Mouse (Mus musculus): ENCODE data around the gene Nppb. TPM values are rescaled to one million over a fixed set of nuclear protein-coding genes. Genes with fewer than 3 reads are reported as not detected.

The Nppb gene
- total and polyA plus RNA-seq, 3 experiments, result not detected

DNA sequence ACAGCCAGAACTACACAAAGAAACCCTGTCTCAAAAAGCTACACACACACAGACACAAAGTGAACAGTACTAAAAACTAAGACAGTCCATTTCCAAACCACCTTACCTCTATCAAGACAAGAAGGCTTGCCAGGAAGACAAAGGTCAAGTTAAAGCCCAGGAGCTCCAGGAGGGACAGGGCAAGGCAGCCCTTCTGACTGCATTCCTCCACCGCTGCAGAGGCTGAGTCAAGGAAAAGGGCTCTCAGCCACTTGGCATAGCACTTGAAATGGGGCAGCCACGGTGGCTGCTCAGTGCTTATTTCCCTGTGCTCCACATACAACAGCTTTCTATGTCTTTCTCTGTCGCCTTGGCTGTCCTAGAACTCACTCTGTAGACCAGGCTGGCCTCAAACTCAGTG lies 38.4 kb downstream of the Nppb start:
- DNase-seq (ENCODE audit: low read depth, low spot score), result no peak
- H3K79me2 ChIP-seq (ENCODE audit: control insufficient read depth, insufficient read depth, low read length, poor library complexity), result no peaks in the 10 kb centered on the region
- H3K9ac ChIP-seq (ENCODE audit: control insufficient read depth, low read depth, low read length, poor library complexity, severe bottlenecking), result no peak overlapping the region
- H3K4me3 ChIP-seq (ENCODE audit: control insufficient read depth in 1 of 2, insufficient read depth in 1 of 2, low read depth in 2 of 2, low read length in 2 of 2), result no peak overlapping the region
- H3K27ac ChIP-seq (ENCODE audit: control insufficient read depth, low read depth, low read length), result no peak overlapping the region
- H3K9me3 ChIP-seq (replicated peaks; ENCODE audit: insufficient read depth, low read length), result no peaks in the 10 kb centered on the region
- H3K36me3 ChIP-seq (ENCODE audit: control insufficient read depth in 1 of 2, insufficient read depth in 2 of 2, low read length in 2 of 2), result peaks cover 0 to 2% of the 10 kb centered on the region in 2 experiments; a peak in 1 of 4 replicates
- H3K27me3 ChIP-seq (ENCODE audit: control insufficient read depth in 1 of 2, insufficient read depth in 2 of 2, low read length in 2 of 2), result no peaks in the 10 kb centered on the region
- TF ChIP-seq SMC3 (IDR thresholded peaks at IDR 0.05; ENCODE audit: low read depth, low read length) (no peak), KAT2A (conservative IDR thresholded peaks at IDR 0.05; ENCODE audit: low read depth, low read length) (no peak), CHD2 (IDR thresholded peaks at IDR 0.05; ENCODE audit: low read length) (no peak), HCFC1 (IDR thresholded peaks at IDR 0.05; ENCODE audit: low read depth, low read length) (no peak), RAD21 (IDR thresholded peaks at IDR 0.05; ENCODE audit: low read depth, low read length) (no peak), MAX (IDR thresholded peaks at IDR 0.05; ENCODE audit: low read length) (no peak), ZNF384 (IDR thresholded peaks at IDR 0.05; ENCODE audit: low read depth, low read length) (no peak), USF2 (IDR thresholded peaks at IDR 0.05; ENCODE audit: borderline replicate concordance in 1 of 2, insufficient read depth in 1 of 2, low read depth in 1 of 2, low read length in 2 of 2) (no peak), ETS1 (IDR thresholded peaks at IDR 0.05; ENCODE audit: low read depth, low read length) (no peak), BHLHE40 (IDR thresholded peaks at IDR 0.05; ENCODE audit: borderline replicate concordance, low read depth, low read length) (no peak), MYC (IDR thresholded peaks at IDR 0.05; ENCODE audit: low read depth, low read length) (no peak), USF1 (IDR thresholded peaks at IDR 0.05; ENCODE audit: low read depth, low read length) (no peak), POLR2A (IDR thresholded peaks at IDR 0.05; ENCODE audit: control insufficient read depth in 1 of 2, insufficient read depth in 1 of 2, low read depth in 1 of 2, low read length in 2 of 2, poor library complexity in 1 of 2) (no peak)
- no peaks in the 10 kb centered on the region for H3K4me1 ChIP-seq (ENCODE audit: control insufficient read depth in 1 of 2, insufficient read depth in 2 of 2, low read length in 2 of 2)

- no peak for TF ChIP-seq ZKSCAN1 (IDR thresholded peaks at IDR 0.05; ENCODE audit: low read depth, low read length)
- no peak for TF ChIP-seq NELFE (IDR thresholded peaks at IDR 0.05; ENCODE audit: low read depth, low read length)
- TF ChIP-seq GABPA (IDR thresholded peaks at IDR 0.05; ENCODE audit: low read depth, low read length), result no peak
- TF ChIP-seq MAX (IDR thresholded peaks at IDR 0.05; ENCODE audit: low read length), result no peak
- no peak for TF ChIP-seq RAD21 (IDR thresholded peaks at IDR 0.05; ENCODE audit: low read depth, low read length)
- TF ChIP-seq TCF12 (IDR thresholded peaks at IDR 0.05; ENCODE audit: low read depth, low read length), result no peak
- TF ChIP-seq RCOR1 (IDR thresholded peaks at IDR 0.05; ENCODE audit: low read depth, low read length), result no peak
- TF ChIP-seq CHD1 (IDR thresholded peaks at IDR 0.05; ENCODE audit: low read depth, low read length), result no peak
- TF ChIP-seq MAFK (IDR thresholded peaks at IDR 0.05; ENCODE audit: borderline replicate concordance, low read depth, low read length), result no peak
- TF ChIP-seq JUND (IDR thresholded peaks at IDR 0.05; ENCODE audit: low read depth, low read length), result no peak
- no peak for TF ChIP-seq MYC (IDR thresholded peaks at IDR 0.05; ENCODE audit: low read depth, low read length)
- TF ChIP-seq MAZ (IDR thresholded peaks at IDR 0.05; ENCODE audit: low read depth, low read length), result no peak
- no peak for TF ChIP-seq EP300 (IDR thresholded peaks at IDR 0.05; ENCODE audit: low read depth in 1 of 2, low read length in 2 of 2)
- TF ChIP-seq USF1 (IDR thresholded peaks at IDR 0.05; ENCODE audit: low read depth, low read length), result no peak
- TF ChIP-seq BHLHE40 (IDR thresholded peaks at IDR 0.05; ENCODE audit: borderline replicate concordance, low read depth, low read length), result no peak
- Histone ChIP-seq H3K9me3 (replicated peaks; ENCODE audit: insufficient read depth, low read length) (no peaks in the 10 kb centered on the region), H3K27me3 (ENCODE audit: control insufficient read depth in 1 of 2, insufficient read depth in 2 of 2, low read length in 2 of 2) (no peaks in the 10 kb centered on the region), H3K27ac (ENCODE audit: control insufficient read depth, low read depth, low read length) (no peak overlapping the region), H3K79me2 (ENCODE audit: control insufficient read depth, insufficient read depth, low read length, poor library complexity) (no peaks in the 10 kb centered on the region), H3K36me3 (ENCODE audit: control insufficient read depth in 1 of 2, insufficient read depth in 2 of 2, low read length in 2 of 2) (peaks cover 0 to 2% of the 10 kb centered on the region in 2 experiments; a peak in 3 of 4 replicates), H3K4me3 (ENCODE audit: control insufficient read depth in 1 of 2, insufficient read depth in 1 of 2, low read depth in 2 of 2, low read length in 2 of 2) (no peak overlapping the region), H3K4me1 (ENCODE audit: control insufficient read depth in 1 of 2, insufficient read depth in 2 of 2, low read length in 2 of 2) (peaks cover 0 to 4% of the 10 kb centered on the region in 2 experiments; a peak in 1 of 4 replicates), H3K9ac (ENCODE audit: control insufficient read depth, low read depth, low read length, poor library complexity, severe bottlenecking) (no peak overlapping the region)
- DNase-seq (ENCODE audit: low read depth, low spot score), result no peak
Observed at GRCm38 (mm10) chr4:148029297-148029696, 43.7 kb downstream of the Nppb start.
